Mouse (Mus musculus) hindbrain, postnatal 0 days (tissue): ENCODE results near the gene Slc5a5. TPM values are rescaled to one million over a fixed set of nuclear protein-coding genes. Genes with fewer than 3 reads are reported as not detected.

Experiments
- ATAC-seq: fragments of 200-750 bp; cut with Nextera tagmentation; 2 replicates; pipeline ENCODE4 v1.8.0; 2017; ENCODE audit warnings: mild to moderate bottlenecking, moderate TSS enrichment, moderate library complexity
- DNase-seq: peaks from one replicate; pipeline ENCODE4 v3.0.0-alpha.2; 2015; ENCODE audit warnings: low spot score
- H3K27ac ChIP-seq: fragments of 300-500 bp; sonication (generic); 2 replicates; pipeline ENCODE4 v1.5.1; 2014; ENCODE audit warnings: mild to moderate bottlenecking
- H3K27me3 ChIP-seq: fragments of 300-500 bp; sonication (generic); 2 replicates; pipeline ENCODE4 v1.6.1; 2014; ENCODE audit warnings: low read length, mixed read lengths; ENCODE audit not compliant: insufficient read depth
- H3K36me3 ChIP-seq: fragments of 300-500 bp; sonication (generic); 2 replicates; pipeline ENCODE4 v1.6.1; 2014; ENCODE audit warnings: low read length, mixed read lengths; ENCODE audit not compliant: insufficient read depth
- H3K4me1 ChIP-seq: fragments of 300-500 bp; sonication (generic); 2 replicates; pipeline ENCODE4 v1.6.1; 2014; ENCODE audit warnings: antibody characterized with exemption, low read length, mixed read lengths; ENCODE audit not compliant: insufficient read depth
- H3K4me2 ChIP-seq: fragments of 300-500 bp; sonication (generic); 2 replicates; pipeline ENCODE4 v1.6.1; 2014; ENCODE audit warnings: low read depth, mild to moderate bottlenecking, low read length, moderate library complexity, mixed read lengths
- H3K4me3 ChIP-seq: fragments of 300-500 bp; sonication (generic); 2 replicates; pipeline ENCODE4 v1.5.1; 2014; ENCODE audit warnings: low read length
- H3K9ac ChIP-seq: fragments of 300-500 bp; sonication (generic); replicated peaks from 2 replicates; pipeline ENCODE4 v1.6.1; 2014; ENCODE audit warnings: mild to moderate bottlenecking, low read length, moderate library complexity, mixed read lengths
- H3K9me3 ChIP-seq: fragments of 300-500 bp; sonication (generic); 2 replicates; pipeline ENCODE4 v1.6.1; 2016; ENCODE audit warnings: low read length, mixed read lengths
- CTCF ChIP-seq: IDR thresholded peaks from 2 replicates; pipeline ENCODE4 v1.5.1; 2016; ENCODE audit warnings: antibody characterized with exemption, control low read depth, low read depth
- WGBS: fragments of 180-500 bp; shearing (Covaris S2); extraction: QIAGEN DNeasy Blood & Tissue Kit; methylation state at CpG from one replicate; pipeline ENCODE4 v1.1.7; 2014; 5-methylcytosine and 5-hydroxymethylcytosine counted together
- polyA plus RNA-seq: library from polyadenylated mRNA; unstranded; fragments of >200 nt; fragmentation: Nextera tagmentation; extraction: Ambion mirVana; gene quantifications from 2 replicates; pipeline ENCODE4 v1.2.1, GENCODE M21; 2015
- total RNA-seq: library from RNA; depleted of rRNA; stranded (reverse); fragments of >200 nt; gene quantifications from 2 replicates; pipeline ENCODE4 v1.2.3, GENCODE M21; 2014

Gene Slc5a5
- total and polyA plus RNA-seq, 2 experiments from 2014 or later, result 2.5 to 4.3 TPM

DNA sequence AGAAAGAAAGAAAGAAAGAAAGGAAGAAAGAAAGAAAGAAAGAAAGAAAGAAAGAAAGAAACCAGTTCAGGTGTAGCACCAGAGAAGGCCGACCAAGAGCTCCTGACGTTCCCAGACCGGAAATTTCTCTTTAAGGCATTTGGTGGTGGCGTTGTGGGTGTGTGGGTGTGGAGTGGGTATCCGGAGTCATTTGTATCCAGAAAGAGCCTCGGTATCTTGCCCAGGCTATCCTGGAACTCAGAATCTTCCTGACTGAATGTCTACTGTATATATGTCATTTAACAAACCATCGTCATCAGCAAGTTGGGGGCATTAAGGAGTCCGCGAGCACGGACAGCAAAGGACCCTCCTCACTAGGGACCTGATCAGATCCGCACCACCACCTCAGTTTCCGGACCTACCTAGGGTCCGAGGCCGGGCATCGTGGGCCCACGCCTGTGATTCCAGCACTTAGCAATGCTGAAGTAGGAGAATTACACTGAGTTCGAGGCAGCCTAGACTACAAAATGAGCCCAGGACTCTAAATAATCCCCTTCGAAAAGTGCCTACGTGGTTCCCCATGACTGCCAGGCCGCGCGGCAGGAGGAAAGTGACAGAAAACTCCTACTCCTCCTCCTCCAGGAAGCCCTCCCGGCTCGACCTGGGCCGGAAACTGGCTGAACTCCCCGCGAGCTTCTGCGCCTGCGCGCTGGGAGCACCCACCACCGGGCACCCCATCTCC, 19.8 kb downstream of the Slc5a5 start:
- peak overlapping the region; percentile 97 for H3K4me2 ChIP-seq
- peak overlapping the region; percentile 70 for H3K9ac ChIP-seq
- no peak for DNase-seq
- no peak for ATAC-seq
- no peaks in the 10 kb centered on the region for H3K36me3 ChIP-seq
- no peak for TF ChIP-seq CTCF
- H3K4me3 ChIP-seq, result peak overlapping the region; percentile 92
- peak overlapping the region; percentile 84 for H3K27ac ChIP-seq
- H3K4me1 ChIP-seq, result peaks cover 8% of the 10 kb centered on the region; the same call in 1 of the 2 replicates
- H3K9me3 ChIP-seq, result no peaks in the 10 kb centered on the region
- WGBS, result 6% methylated on average over 31 of the region's 31 CpGs
- no peaks in the 10 kb centered on the region for H3K27me3 ChIP-seq

DNA sequence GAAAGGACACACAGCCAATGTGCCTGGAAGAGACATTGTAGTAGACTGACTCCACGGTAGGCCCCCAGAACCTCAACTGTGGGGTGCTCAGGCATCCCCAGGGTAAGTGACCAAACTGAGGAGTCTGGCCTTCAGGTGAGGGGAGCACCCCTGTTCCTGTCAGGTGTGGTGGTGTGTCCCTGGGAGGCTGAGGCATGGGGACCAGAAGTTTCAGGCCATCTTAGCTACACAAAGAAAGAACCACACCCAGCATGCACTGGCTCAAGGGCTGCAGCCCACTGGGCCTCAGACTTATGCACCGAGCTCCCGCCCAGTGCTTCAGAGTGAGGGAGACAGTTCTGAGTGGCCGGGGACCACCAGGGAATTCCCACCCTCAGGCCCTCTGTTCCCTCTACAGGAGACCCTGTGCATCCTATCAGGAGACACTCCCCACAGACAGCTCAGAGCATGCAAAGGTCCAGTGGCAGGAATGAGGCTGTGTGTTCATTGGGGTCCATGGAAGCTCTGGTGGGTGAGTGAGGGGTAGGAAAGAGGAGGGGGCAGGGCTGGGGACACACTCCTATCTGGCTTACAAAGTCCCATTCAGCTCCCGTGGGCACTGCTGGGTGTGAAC, 21.3 kb downstream of the Slc5a5 start:
- H3K4me1 ChIP-seq, result peaks cover 10% of the 10 kb centered on the region; the same call in 1 of the 2 replicates
- H3K27ac ChIP-seq, result no peak overlapping the region
- H3K27me3 ChIP-seq, result no peaks in the 10 kb centered on the region
- H3K4me3 ChIP-seq, result no peak overlapping the region
- no peaks in the 10 kb centered on the region for H3K9me3 ChIP-seq
- TF ChIP-seq CTCF, result no peak
- no peak for ATAC-seq
- no peaks in the 10 kb centered on the region for H3K36me3 ChIP-seq
- no peak overlapping the region for H3K4me2 ChIP-seq
- DNase-seq, result no peak
- H3K9ac ChIP-seq, result no peak overlapping the region
- WGBS, result 85% methylated on average over 5 of the region's 5 CpGs

DNA sequence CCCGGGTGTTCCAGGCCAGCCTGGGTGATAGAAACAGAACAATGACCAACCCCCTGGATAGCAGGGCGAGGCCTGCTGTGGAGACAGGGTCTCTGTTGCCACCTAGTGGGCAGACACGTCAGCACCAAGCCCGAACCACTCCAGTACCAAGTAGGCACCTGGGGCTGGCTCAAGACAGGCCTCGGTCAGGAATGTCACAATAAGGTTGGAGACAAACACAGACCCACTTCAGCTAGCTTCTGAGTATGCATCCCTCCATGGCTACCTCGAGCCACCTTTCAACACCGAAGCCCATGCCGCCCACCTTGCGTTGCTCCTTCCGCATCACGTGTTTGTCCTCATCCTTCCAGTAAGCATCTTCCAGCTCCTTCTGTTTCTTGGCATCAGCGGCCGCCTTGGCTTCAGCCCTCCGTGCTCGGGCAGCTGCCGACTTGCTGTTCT, 22.9 kb downstream of the Slc5a5 start:
- no peak overlapping the region for H3K9ac ChIP-seq
- WGBS, result 39% methylated on average over 16 of the region's 16 CpGs
- peak; percentile 13; the same call in 1 of the 2 replicates for ATAC-seq
- H3K27ac ChIP-seq, result peak overlapping the region; percentile 69; the same call in 1 of the 2 replicates
- no peaks in the 10 kb centered on the region for H3K9me3 ChIP-seq
- H3K27me3 ChIP-seq, result no peaks in the 10 kb centered on the region
- no peak overlapping the region for H3K4me3 ChIP-seq
- DNase-seq, result peak; percentile 86
- peaks cover 15% of the 10 kb centered on the region for H3K4me1 ChIP-seq
- H3K36me3 ChIP-seq, result no peaks in the 10 kb centered on the region
- H3K4me2 ChIP-seq, result no peak overlapping the region
- peak; percentile 94 for TF ChIP-seq CTCF

DNA sequence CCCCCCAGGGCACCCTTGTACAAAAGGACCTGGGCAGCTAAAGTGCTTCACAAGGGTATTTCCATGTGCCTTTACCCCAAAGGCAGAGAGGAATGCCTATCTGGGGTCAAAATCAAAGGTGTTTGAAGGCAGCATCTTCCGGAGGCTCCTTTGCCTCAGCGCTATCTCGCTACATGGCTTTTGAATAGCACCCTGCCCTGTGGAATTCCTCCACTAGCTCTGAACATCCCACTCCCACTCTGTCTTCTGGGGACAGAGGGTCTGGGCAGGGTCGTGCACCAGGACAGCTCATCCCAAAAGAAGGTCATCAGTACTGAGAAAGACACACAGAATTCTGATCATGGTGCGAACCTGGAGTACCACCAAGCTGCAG, 23.4 kb downstream of the Slc5a5 start:
- peaks cover 15% of the 10 kb centered on the region for H3K4me1 ChIP-seq
- DNase-seq, result no peak
- H3K4me2 ChIP-seq, result no peak overlapping the region

DNA sequence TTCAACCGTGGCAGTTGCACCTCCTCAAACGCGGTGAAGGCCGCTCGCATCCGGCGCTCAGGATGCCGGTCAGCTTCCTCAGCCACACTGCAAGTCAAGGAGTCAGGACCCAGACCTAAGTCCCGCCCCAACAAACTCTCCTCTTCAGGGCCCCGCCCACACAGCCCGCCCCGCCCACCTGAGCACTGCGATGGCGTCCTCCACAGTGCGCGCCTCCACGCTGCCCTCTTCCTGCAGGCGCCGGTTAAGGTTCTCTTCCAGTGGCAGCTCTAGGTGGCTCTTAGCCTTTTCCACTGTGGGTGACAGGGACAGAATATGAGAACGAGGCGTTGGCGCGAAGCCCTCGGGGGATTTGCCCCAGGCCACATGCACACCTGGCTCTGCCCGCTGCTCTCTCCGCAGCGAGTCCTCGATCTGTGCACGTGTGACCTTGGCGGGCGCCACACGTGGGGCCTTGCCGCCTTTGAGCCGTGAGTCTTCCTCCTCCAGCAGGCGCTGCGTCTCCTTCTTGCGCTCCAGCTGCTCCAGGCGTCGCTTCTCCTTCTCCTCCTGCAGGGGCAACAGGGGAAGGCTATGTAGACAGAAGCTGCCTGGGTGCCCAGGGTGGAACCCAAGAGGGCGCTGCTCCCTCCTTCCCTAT, 23.9 kb downstream of the Slc5a5 start:
- 23% methylated on average over 40 of the region's 40 CpGs for WGBS
- peak overlapping the region; percentile 69; the same call in 1 of the 2 replicates for H3K27ac ChIP-seq
- no peaks in the 10 kb centered on the region for H3K36me3 ChIP-seq
- 0 out of 2 replicates have a peak overlapping the region, but pooled peaks have one; percentile 13 for H3K4me2 ChIP-seq
- H3K4me1 ChIP-seq, result peaks cover 16% of the 10 kb centered on the region
- H3K9ac ChIP-seq, result 0 out of 2 replicates have a peak overlapping the region, but pooled peaks have one; percentile 17
- DNase-seq, result peak; percentile 45
- ATAC-seq, result no peak
- peak; percentile 38; the same call in 1 of the 2 replicates for TF ChIP-seq CTCF
- no peak overlapping the region for H3K4me3 ChIP-seq
- no peaks in the 10 kb centered on the region for H3K27me3 ChIP-seq
- H3K9me3 ChIP-seq, result no peaks in the 10 kb centered on the region

More for the DNA sequence above, 23.4 kb downstream of the Slc5a5 start:
- H3K9me3 ChIP-seq, result no peaks in the 10 kb centered on the region
- TF ChIP-seq CTCF, result no peak
- 41% methylated on average over 5 of the region's 5 CpGs for WGBS
- peak overlapping the region; percentile 69; the same call in 1 of the 2 replicates for H3K27ac ChIP-seq
- H3K27me3 ChIP-seq, result no peaks in the 10 kb centered on the region
- no peak for ATAC-seq
- H3K36me3 ChIP-seq, result no peaks in the 10 kb centered on the region
- no peak overlapping the region for H3K4me3 ChIP-seq
- H3K9ac ChIP-seq, result 0 out of 2 replicates have a peak overlapping the region, but pooled peaks have one; percentile 17

DNA sequence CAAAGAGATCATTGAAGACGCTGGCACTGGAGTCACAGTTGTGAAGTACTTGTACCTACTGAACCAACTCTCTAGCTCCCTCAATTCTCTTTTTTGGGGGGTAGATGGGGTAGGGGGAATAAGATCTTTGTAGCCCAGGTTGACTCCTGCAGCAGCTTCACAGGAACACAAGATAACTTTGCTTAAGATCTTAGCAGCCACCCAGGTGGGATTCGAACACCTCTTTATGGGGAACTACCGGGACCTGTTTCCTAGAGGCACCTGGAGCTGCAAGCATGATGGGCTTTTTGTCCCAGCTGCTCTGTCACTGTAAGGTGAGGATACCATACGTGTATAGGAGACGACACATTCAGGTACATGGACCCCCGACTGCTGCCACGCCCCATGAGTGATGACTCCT, 26.0 kb downstream of the Slc5a5 start:
- H3K27me3 ChIP-seq, result no peaks in the 10 kb centered on the region
- TF ChIP-seq CTCF, result no peak
- WGBS, result 81% methylated on average over 7 of the region's 7 CpGs
- H3K36me3 ChIP-seq, result no peaks in the 10 kb centered on the region
- ATAC-seq (no peak), DNase-seq (no peak)
- no peak overlapping the region for H3K4me2 ChIP-seq
- no peak overlapping the region; the same call in 1 of the 2 replicates for H3K27ac ChIP-seq
- H3K9ac ChIP-seq, result no peak overlapping the region
- peaks cover 21% of the 10 kb centered on the region for H3K4me1 ChIP-seq
- H3K9me3 ChIP-seq, result no peaks in the 10 kb centered on the region
- no peak overlapping the region for H3K4me3 ChIP-seq
